Mouse (Mus musculus) cerebellum, adult 2 months (tissue): Measurements from ENCODE around the gene Ghdc.

Experiments used
- CTCF ChIP-seq: fragments of 200-500 bp; IDR thresholded peaks from 2 replicates; pipeline ENCODE4 v1.5.1; 2011; ENCODE audit warnings: low read depth, mild to moderate bottlenecking, control low read depth, low read length, moderate library complexity, borderline replicate concordance; ENCODE audit not compliant: insufficient read depth
- POLR2A ChIP-seq: fragments of 200-500 bp; IDR thresholded peaks from 2 replicates; pipeline ENCODE4 v1.6.1; 2011; ENCODE audit warnings: low read length, control low read depth, borderline replicate concordance; ENCODE audit not compliant: insufficient read depth

DNA sequence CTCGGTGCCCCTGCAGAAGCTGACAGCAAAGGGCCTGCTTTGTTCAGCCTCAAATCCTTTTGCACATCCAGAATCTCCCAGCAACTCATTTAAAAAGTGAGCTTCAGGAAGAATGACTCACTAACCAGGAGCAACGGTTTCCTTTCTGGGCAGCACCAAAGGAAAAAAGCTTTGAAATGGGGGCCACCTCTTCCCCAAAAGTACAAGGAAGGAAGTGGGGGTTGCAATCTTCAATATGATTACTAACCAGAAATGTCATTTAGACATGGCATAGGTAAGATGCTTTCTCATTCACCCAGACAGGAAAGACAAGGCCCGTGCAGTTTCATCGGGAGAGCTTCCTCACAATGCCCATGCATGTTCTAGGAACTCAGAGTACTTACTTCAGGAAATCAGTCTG lies 49.5 kb downstream of the Ghdc start:
- TF ChIP-seq CTCF = no peak
- no peak for TF ChIP-seq POLR2A
